Mouse (Mus musculus): Measurements from ENCODE around the gene Plac9a.

DNA sequence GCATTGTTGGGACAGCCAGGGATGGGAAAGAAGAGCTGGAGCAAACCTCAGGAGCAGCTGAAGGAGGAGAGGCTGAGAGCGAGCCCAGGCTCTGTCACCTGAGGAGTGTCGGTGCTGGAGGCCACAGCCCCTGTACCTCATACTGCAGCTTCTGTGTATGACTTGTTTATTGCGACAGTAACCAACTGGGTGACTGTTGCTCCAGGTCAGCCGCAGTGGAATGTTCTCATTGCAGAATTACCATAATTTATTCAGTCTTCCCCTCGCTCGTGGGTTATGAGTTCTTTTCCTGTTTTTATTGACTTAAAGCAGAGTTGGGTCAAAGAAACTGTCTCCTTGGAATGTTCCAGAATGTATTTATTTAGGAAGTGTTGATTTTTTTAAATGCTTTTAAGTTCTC, 54.7 kb downstream of the Plac9a start:
- TF ChIP-seq POLR2A (IDR thresholded peaks at IDR 0.05; ENCODE audit: low read depth, low read length) = no peak
- no peak for TF ChIP-seq CTCF (IDR thresholded peaks at IDR 0.05; ENCODE audit: extremely low read depth, insufficient read depth, insufficient read length, insufficient replicate concordance)

All from spleen, adult 2 months (tissue).